Mouse (Mus musculus) left cerebral cortex, adult 18-20 months (tissue): ENCODE measurements around the gene Atp2b2. TPM values are rescaled to one million over a fixed set of nuclear protein-coding genes. Genes with fewer than 3 reads are reported as not detected.

Experiments used
- DNase-seq, 2 experiments: peaks; one replicate each; pipeline ENCODE4 v3.0.0; 2021 to 2022; ENCODE audit warnings: low spot score in 2 of 2, mixed read lengths in 1 of 2
- total RNA-seq, 2 experiments: library from RNA; stranded (reverse); gene quantifications; 2 replicates each; pipeline ENCODE4 v1.2.3; 2021

Atp2b2 gene
- total RNA-seq, 2 experiments from 2014 or later: 569 to 617 TPM

DNA sequence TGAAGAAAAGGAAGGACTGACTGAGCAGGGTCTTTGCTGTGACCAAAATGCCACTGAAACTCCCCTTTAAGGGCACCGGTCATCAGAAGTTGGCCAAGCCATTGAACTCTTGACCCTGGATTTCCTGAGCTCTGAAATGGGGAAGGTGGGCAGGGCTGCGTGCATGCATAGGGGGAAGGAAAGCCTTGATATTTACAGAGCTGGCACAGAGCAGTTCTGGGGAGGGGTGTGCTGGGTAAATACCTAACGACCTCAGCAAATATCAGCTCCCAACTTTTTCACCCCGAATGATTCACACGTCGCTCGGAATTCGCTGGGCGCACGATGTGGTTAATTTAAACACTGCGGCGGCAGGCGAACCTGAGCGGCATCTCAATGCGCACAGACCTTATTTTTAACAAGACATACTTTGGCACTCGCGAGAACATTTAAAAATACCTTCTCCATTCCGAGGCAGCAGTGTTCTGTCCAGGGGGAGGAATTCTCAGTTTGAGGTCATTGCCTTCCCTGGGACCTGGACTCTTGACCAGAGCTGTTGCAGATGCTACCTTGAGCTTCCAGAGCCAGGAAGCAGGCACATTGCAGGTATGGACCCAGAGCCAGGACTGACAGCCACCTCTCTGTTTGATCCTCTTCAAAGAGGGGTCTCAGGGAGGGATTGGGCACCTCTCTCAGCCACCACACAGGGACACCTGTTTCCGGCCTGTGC is 85.0 kb downstream of the Atp2b2 start:
- peak in 1 of 2 experiments; percentile 34 for DNase-seq

DNA sequence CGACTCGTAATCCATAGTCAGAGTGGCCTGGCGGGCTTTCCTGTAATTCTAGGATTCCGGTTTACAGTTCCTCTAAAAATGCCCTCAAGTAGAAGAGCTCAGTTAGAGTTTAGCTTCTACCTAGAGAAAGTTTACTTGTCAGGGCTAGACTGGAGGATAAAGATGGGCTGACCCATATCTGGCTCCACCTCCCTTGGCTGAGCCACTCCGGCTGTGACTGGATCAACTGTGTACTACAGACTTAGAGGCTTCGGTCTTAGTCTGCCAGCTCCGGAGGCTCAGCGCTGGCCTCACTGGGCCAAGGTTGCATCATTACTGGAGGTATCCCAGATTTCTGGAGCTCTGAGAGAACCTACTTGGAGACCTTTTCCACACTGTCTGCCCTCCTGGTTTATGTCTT is 94.9 kb downstream of the Atp2b2 start:
- no peak for DNase-seq

DNA sequence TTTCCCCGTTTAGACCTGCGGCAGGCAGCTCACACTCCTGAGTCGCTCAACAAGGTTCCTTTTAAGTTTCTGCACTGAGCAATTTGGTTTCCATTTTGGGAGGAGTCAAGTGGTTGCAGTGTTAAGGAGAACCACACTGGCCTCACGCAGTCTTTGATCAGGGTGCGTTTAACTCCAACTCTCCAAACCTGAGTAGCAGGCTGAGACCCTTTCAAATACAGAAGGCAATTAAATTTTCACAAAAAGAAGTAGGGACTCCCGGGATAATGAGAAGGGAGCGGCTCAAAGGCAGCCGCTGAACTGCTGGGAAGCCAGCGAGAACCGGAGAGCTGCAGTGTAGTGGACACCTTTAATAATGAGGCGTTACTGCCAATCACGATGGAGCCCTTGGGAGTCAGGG is 100.1 kb downstream of the Atp2b2 start:
- DNase-seq: no peak

DNA sequence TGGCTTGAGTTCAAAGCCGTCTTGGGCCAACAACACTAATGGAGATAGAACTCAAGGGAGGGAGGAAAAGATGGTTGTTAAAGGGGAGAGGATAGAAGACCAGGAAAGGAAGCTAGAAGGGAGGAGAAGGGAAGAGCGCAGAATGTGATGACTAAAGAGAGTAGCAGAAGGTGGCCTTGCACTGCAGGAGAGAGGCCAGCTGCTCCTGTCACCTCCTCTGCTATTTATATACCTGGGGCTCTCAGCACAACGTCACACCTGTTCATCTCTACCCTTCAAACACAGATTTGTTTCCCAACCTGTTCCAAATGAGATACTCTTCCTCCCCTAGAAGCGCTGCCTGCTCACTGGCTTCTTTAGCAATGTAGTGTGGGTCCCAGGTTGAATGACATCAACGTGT is 101.1 kb downstream of the Atp2b2 start:
- DNase-seq: no peak

DNA sequence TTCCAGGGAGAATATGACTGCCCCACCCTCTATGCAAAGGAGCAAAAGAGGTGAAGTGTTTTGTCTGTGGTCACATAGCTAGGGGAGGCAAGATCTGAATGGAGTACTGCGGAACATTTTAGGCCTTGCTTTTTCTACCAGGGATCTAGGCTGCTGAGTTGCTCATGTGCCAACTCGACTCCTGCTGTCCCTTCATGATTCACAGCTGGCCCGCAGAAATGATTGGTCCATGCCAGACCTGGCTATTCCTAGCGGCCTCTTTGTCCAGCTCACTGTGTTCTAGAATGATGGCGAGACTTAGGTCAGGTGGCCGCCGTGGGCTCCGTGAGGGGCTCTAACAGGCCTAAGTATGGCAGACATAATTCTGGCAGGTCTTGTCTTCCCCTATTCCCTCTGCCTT is 103.0 kb downstream of the Atp2b2 start:
- no peak for DNase-seq

DNA sequence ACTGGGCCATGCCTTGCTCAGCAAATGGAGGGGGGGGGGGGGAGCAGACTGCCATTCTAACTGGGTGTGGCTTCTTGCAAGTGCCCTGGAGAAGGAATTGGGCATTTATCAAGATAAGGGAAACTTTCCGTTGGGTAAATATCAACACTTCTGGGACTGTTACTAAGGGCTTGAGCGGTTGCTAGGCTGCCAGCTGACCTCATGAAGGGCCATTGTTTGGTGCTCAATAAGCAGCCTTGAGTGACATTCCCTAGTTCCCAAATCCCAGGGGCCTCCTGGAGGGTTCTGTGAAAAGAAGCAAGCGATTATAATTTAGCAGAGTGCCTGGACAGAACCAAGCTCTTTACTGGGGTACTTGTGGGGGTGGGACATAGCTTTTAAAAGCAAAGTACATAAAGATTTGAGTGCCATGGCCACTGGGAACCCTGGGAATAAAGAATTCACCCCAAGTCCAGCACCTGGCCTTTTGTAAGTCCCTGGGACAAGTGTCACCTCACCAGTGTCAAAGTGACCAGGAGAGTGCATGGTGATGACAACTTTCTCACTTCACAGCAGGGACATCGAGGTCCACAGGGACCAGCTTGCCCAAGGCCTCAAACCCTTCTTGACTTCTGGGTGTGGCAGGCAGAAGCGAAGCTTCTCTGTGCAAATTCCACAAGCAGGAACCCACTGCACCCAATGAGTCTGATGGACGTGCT is 105.5 kb downstream of the Atp2b2 start:
- DNase-seq: no peak

DNA sequence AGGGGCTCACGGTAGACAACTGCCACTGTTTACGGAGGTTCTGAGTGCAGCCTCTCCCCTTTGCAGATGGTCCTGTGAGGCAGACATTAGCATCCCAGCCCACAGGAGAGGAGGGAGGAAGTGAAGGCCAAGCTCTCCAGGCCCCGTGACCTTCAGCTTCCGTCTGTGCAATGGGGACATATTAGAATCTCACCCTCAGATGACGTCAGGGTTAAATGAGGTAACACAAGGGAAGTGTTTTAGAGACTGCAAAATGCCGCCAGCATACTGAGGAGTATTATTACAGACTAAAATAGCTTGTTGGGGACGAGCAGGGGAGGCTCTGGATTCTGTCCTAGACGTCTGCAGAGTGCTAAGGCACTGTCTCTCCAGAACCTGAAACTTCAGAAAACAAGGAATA is 106.3 kb downstream of the Atp2b2 start:
- DNase-seq: no peak

DNA sequence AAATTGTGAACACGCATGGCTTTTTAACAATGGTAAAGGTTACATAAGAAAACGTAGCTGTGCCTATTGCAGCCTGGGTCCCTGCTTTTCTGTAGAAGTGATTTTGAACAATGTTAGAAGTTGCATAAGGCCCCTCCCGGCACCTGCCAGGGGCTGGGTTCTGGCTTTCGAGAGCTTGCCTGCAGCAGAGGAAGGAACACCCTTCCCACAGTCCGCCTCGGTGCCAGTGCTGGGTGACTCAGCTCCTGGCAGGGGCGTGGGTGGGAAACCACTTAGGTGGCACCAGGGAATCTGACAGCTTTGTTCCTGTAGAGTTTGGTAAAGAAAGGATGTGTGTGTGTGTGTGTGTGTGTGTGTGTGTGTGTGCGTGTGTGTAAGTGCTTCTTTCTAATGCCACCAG is 107.7 kb downstream of the Atp2b2 start:
- DNase-seq: peak; percentile 95 to 96

DNA sequence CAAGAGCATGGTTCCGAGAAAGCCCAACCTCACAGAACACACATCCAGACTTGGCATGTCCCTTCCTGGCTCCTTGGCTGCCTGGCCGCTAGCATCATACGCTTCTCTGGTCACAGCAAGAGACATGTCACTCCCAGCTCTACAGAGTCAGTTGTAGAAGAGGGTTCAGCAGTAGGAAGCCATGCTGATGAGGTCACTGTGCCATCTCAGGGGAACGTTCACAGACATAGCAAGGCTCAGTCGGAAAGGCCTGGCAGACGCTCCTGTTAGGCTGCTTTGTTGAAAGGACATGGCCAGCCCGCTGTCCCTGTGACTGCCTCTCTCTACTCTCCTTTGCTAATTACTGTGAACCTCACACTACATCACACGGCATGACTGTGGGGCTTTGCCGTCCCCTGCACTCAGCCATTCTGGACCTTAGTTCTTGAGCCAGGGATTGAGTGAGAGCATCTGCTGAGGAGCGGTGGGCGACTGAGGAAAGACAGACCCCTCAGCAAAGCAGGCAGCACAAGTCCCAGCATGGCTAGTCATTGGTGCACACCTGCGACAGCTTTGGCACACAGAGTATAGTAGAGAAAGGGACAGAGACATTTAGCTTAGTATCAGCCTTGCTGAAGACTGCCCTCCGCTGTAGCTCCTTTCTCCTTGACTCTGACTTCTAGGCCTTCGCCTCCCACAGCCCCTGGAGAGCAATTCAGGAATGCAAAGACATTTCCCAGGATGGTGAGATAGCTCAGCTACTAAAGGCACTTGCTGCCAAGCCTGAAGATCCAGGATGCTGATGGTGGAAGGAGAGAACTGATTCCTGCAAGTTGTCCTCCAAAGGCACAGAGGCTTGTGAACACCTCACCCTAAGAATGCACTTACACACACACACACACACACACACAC is 108.9 kb downstream of the Atp2b2 start:
- no peak for DNase-seq

DNA sequence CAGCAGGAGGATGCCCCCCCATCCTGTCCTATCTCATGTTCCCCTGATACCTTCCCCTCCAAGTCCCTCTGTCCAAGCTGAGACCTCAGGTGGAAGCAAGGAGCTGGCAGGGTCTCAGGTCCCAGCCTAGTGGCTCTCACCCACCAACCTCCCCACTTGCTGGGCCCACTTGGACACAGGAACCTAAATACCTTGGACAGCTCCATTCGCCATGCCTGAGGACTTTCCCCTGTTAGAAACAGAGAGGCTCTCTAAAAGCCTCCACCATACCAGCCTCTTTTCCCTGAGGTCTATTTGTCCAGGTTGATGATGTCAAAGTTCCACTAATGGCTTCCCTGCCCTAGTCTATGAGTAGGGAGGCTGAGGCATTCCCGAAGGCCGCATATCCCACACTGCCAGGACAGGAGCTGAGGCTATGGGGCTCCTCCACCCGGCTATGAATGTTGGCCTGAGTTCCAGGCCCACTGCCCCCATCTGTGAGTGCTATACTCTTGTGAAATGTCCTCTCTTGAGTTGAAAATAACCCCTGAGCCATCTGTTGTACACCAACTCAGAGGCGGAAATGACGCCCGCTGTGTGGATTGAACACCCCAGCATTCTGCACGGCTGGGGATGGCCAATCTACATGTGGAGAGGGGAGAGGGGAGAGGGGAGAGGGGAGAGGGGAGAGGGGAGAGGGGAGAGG is 113.1 kb downstream of the Atp2b2 start:
- peak; percentile 68 to 83 for DNase-seq

DNA sequence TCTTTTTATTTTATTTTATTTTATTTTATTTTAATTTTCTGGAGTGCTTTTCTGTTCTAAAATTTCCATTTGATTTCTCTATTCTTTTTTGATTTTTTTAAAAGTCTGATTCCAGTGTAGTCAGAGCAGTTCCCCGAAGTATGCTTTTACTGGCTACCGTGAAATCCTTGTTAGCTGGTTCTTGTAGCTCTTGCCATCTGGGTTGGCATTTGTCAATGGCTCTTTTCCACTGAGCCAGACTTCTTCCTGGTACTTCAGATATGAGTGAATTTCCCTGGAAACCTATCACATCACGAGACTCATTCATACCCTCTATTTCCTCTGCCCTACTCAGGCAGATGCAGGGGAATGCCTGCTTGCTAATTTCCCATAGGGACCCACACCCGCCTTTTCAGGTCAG is 119.2 kb downstream of the Atp2b2 start:
- no peak for DNase-seq

DNA sequence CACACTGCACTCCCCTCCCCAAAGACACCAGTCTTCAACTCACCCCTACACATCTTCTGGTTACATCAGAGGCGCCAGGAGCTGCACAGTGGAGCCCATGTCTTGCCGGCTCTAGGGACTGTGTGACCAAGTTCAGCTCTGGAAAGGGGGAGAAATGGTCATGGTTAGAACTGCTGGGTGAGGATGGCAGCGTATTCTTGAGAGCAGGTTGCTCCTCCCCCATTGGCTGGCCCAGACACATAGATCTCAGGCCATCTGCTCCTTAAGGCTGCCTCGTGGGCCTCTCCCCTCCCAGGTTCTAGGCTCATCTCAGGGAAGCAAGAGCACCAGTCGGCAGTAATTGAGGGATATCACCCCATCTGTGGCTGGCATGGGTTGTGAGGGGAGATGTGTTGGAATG is 121.9 kb downstream of the Atp2b2 start:
- DNase-seq: no peak

DNA sequence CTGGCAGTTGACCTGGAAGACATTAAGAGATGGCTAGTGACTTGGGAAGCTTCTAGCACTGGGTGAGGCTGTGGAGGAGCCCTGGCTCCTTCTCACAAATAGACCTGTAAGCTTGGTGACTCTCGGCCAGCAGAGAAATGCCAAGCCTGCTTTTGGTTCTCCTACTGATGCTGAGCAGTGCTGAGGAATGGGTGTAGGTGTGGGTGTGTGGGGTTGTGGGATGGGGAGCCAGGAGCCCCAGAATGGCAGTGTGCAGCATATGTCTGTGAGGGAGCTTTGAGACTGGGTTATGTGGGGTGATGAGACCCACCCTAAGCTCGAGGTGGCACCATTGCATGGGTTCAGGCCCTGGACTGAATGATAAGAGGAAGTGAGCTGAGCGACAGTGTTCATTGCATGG is 129.7 kb downstream of the Atp2b2 start:
- no peak for DNase-seq

DNA sequence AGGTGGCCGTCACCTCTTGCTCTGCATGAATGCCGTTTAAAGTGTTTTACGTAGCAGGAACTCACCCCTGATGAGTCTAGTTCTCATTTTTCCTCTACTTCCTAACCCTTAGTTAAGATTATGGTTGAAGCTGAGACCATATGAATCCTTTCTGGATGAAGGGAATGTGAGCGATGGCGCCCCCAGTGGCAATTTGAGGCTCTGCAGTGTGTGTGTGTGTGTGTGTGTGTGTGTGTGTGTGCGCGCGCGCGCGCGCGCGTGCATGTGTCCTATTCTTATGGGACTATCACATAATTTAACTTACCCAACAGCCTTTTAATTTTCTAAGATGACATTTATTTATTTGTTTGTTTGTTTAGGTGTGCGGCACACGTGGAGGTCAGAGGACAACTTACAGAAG is 131.3 kb downstream of the Atp2b2 start:
- DNase-seq: no peak

DNA sequence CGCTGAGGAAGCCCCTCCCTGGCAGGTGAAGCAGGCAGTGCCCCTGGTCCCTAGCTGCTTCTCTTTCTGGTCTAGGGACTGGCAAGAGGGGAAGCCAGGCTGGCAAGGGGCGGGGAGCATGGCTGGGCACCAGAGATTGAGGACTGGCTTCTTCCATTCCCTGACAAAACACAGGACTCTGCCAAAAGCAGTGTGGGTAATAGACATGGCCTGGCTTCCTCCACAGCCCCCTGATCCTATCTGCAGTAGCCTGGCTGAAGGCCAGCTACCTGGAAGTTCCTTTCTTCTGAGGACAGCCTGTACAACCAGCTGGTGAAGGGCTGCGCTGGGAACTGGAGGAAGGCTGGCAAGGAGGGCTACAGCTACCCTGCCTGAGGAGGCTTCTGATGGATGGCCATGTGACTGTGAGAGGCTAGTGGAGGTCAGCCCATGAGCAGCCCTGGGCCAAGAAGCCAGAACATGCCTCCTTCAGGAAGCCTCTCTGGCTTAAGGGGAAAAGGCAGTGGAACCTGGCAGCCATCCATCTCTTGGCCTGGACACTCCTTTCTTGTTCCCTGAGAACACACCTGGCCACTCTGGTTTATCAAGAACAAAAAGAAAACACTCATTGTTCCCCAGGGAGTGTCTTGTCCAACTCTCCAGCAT is 131.9 kb downstream of the Atp2b2 start:
- DNase-seq: no peak

DNA sequence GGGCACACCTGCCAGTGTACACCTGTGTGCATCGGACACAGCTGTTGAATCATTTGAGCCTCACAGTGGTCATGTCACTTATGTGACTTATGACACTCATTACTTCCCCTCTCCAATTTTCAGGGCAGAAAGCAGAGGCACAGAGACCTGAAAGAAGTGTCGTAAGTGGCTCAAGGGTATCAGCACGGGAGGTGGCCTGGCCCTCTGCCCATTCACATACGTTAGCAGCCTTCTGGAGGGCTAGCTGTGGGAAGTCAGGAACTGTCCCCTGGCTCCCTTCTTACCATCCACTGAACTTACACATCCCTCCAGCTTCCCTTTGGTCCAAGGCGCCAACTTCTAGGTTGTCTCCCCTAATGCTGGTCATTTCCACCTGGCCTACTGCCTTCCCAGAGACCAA is 132.6 kb downstream of the Atp2b2 start:
- no peak for DNase-seq

DNA sequence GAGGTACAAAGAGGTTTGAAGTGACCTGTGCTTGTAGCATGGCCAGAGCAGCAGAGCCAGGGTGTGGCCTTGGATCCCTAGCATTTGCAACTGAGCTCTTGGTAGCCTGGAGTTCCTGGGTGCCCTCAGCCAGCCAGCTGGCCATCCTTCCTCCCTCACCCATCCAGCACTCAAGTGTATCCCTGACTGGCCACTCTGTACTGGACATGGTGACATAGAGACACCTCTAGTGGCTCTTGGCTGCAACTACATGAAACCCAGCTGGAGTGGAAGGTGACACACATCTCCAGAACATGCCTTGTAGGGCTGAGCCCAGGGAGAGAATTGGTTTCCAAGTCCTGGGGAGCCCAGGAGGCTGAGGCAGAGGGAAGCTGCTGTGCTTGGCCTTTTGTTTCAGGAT is 134.3 kb downstream of the Atp2b2 start:
- no peak for DNase-seq

DNA sequence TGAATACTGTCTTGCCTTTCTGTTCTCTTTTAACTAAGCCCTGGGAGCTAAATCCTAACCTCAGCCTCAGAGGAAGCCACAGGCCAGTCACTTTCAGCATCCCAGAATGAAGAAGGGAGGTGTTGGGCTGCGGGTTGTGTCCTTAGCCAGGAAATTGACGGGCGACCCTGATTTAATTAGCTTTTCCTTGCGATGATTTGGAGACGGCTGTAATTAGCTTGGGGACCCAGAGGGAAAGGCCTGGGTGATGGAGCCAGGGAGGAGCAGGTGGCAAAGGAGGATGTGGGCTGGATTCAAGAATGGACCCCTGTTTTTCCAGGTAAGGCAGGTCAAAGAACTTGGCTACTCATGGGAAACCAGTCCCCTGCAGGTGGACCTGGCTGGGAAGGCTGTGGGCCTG is 138.0 kb downstream of the Atp2b2 start:
- no peak for DNase-seq

DNA sequence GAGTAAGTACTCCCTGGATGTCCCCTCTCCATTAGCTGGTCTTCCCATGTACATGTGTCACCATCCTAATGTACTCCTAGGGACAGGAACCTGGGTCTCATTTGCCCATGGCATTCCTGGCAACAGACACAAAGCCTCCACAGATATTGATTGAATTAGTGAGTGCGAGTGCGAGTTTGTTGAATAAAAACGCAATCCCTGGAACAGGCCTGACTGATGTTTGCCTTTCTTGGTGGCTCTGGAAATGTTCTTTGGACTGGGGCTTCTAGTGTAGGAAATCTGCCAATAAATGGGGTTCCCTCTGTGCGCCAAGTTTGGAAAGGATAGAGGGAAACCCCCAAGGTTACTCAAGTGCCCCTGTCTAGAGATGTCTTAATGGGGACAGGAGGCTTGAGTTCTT is 146.4 kb downstream of the Atp2b2 start:
- DNase-seq: no peak

DNA sequence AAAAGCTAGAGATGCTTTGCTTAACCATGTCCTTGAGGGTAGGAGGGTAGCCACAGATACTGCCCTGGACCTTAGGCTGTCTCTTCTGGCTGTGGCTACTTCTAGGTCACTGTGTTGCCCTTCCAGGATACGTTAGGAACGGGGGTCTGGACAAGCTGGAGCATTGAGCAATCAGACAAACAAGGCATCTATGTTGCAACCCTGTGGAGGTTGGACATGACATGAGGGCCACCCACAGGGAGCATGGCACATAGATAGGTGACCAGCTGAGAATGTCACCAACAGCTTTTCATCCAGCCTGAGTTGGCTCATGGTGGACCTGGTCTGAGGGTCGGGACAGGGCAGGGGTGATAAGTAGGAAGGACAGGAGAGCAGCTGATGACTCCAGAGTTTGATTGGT is 148.4 kb downstream of the Atp2b2 start:
- DNase-seq: no peak

DNA sequence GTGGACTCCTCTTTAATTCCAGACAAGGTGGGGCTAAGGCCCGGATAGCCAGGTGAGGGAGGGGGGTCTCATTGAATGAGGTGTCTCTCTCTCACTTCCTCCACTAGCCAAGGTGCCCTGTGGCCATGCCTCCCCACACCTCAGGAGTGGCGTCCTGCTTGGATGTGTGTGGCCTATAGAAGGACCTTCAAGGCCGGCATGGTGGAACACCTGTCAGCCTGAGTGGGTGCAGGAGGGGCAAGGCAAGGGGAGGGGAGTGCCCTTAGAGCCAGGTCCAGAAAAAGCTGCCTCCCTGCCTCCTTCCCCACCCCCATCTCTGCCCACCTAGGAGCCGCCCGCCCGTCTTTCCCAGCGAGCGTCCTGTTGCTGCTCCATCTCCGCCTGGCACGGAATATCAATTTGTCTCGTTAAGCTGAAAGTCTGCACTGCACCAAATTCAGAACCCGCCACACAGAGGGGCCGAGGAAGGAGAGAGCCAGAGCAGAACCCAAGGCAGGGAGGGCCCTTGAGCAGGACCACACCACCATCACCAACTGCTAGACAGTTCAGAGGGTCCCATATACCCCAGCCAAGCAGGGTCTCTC is 150.2 kb downstream of the Atp2b2 start:
- no peak for DNase-seq
